Mouse (Mus musculus): ENCODE data around the gene Cc2d1a.
A peak's percentile ranks its signal among the peaks of the same experiment; 100 is the strongest.

Cc2d1a gene

DNA sequence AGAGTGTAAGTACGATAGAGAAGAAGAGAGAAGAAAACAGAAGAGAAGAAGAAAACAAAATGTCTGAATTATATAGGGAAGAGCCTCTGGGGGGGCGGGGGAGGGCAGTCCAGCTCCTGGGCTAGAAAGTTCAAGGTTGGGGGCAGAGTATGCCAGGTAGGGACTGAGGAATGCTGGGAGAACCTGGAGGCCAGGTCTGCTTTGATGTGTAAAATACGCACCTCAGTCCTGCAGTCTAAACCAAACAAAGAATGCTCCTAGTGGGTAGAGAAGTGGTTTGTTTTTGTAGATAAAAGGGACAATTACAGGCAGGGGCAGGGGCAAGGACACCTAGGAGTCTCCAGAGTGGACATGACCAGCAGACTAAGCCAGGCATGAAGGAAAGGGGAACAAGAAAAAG is 29.7 kb upstream of the Cc2d1a start:
- DNase-seq (ENCODE audit: low spot score in 2 of 2): no peak

GRCm38 (mm10) chr8:84176560-84176959 is 28.8 kb upstream of the Cc2d1a start:
- no peak for DNase-seq (ENCODE audit: low spot score in 2 of 2)

DNA sequence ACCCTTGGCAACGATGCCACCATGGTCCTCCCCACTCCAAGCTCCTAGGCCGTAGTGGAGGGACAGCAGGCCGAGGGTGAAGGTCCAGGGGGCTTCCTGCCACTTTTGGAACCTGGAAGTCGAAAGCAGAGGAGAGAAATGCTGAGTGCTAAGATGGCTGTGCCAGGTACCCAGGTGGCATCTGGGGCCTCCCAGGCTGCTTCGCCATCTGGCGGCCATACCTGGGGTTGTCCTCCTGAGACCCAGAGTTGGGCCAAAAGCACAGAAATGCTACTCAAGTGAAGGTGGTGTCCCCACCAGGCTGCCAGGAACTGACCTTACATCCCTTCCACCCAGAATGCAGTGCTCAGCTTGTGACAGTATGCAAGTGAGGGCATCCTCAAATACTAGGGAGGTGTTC is 26.1 kb upstream of the Cc2d1a start:
- DNase-seq (ENCODE audit: low spot score in 2 of 2): peak in 1 of 2 experiments; percentile 33

DNA sequence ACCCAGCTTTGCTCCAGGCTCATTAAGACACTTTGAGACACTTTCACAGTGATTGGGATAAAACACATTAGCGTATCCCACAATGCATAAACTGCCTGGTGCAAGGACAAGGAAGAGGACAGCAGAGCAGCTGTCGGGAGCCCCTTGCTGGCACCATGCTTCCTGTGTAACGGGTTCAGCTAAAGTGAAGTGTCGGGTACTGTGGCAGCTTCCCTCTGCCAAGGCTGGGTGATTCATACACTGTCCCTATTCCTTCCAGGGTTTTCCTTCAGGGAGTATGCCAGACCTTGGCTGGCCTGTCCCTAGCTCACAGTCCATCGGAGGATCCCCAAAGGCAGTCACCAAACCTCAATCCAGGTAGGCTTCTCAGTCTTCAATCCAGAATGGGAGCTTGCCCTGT is 22.4 kb upstream of the Cc2d1a start:
- DNase-seq (ENCODE audit: low spot score in 2 of 2): no peak

- no peak for DNase-seq (ENCODE audit: low spot score in 2 of 2)
Observed at GRCm38 (mm10) chr8:84167696-84168095, 20.0 kb upstream of the Cc2d1a start.

DNA sequence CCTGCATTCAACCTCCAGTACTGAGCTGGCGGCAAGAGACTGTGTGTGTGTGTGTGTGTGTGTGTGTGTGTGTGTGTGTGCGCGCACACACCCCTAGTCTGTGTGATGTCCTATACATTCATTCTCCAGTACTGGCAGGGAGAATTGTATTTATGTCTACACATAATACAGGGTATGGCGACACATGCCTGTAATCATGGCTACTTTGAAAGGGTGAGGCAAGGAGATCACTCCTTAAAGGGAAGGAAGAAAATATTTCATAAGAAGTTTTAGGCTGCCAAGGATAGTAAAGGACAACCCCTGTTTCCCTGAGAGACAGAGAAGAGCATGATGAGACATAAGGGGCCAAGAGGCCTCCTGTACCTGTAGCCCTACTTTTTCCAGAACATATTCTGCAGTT is 9.9 kb upstream of the Cc2d1a start:
- DNase-seq (ENCODE audit: low spot score in 2 of 2): no peak

DNA sequence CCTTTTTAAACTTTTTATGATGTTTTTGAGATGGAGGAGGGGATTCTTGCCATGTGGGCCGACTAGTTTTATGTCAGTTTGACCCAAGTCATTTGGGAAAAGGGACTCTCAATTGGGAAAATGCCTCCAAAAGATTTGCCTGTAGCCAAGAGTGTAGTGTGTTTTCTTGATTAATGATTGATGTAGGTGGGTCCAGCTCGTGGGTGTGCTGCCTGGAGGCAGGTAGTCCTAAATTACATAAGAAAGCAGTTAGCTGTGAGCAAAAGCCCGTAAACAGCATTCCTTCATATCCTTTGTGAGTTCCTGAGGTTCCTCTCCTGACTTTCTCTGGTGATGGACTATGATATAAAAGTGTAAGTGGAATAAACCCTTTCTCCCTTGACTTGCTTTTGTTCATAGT is 1.4 kb upstream of the Cc2d1a start:
- no peak for DNase-seq (ENCODE audit: low spot score in 2 of 2)

DNA sequence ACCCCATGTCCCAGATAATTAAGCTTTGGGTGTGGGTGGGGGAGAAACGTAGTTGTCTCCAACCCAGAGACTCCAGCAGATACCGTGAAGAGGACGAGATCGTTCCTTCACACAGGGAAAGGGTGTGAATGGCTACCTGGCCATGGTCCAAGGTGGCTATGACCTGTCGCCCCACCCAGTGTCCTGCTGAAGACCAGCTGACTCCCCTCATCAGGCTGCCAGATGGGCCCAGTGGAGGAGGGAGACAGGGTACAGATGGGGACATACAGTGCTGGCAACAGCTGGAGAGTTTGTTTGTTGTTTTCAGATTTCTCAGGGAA is 755 bp upstream of the Cc2d1a start:
- no peak for DNase-seq (ENCODE audit: low spot score in 2 of 2)

DNA sequence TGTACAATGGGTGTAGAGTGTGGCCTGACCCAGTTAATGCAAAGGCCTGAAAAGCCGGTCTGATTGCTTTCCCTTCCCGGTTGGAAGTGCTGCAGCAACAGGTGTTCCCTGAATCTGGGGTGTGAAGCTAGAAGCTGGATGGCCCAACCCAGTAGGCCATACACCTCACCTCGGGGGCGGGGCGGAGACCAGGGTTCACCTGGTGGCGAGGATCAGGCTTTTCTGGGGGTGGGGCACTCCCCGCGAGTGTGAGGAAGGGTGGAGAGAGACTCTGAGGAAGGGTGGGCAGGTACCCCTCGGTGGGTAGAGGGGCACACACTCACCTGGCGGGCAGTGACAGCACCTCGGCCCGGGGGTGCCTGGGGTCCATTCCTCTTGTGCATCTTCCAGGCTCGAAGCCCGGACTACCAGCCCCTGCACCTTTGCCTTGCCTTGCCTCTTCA is 391 bp downstream of the Cc2d1a start:
- DNase-seq (ENCODE audit: low spot score in 2 of 2): no peak

GRCm38 (mm10) chr8:84144636-84145245 is 3.0 kb downstream of the Cc2d1a start:
- DNase-seq (ENCODE audit: low spot score in 2 of 2): no peak

- no peak for DNase-seq (ENCODE audit: low spot score in 2 of 2)
Observed at GRCm38 (mm10) chr8:84140838-84141237, 6.9 kb downstream of the Cc2d1a start.

- DNase-seq (ENCODE audit: low spot score in 2 of 2): no peak
Observed at GRCm38 (mm10) chr8:84137848-84138247, 9.9 kb downstream of the Cc2d1a start.

DNA sequence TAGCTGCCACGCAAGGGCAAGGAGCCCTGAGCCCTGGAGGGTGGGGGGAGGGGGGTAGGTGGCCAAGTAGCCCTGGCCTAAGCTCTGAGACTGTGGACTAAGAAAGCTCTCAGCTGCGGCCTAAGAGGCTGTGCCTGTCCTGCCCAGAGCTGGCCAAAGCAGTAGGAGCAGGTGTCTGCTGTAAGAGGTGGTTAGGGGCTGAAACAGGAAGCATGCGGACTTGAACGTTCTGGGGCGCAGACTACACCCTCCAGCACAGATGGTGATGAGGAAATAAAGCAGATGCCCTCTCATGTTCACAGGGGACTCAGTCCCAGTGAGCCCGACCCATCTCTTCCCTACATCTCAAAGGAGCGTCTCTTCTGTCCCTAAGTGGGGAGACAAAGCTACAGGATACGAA is 15.5 kb downstream of the Cc2d1a start:
- DNase-seq (ENCODE audit: low spot score in 2 of 2): no peak

DNA sequence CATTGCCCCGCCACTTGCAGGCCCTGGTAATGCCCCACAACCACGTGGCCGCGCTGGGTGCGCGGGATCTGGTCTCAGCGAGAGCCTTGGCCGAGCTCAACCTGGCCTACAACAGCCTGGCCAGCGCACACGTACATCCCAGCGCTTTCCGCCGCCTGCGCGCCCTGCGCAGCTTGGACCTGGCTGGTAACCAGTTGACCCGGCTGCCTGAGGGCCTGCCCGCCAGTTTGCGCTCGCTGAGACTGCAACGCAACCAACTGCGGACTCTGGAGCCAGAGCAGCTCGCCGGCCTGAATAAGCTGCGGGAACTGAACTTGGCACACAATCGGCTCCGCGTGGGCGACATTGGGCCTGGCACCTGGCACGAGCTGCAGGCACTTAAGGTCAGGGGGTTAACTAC is 16.9 kb downstream of the Cc2d1a start:
- no peak for DNase-seq (ENCODE audit: low spot score in 2 of 2)

DNA sequence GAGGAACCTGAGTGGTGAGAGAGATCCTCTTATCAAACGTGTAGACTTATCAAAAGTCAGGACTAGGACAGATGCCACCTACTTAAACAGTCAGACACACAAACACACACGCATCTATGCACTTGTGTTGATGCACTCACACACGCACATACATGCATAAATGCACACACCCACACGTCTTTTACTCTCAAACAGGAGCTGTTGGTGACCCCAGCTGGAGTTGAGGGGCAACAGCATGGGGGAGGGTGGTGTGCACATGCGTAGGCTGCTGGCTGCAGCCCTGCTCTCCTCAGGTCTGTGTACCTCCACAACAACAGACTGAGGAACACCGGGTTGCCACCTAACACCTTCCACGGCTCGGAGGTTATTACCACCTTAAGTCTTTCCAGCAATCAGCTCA is 19.5 kb downstream of the Cc2d1a start:
- DNase-seq (ENCODE audit: low spot score in 2 of 2): peak; percentile 57 to 58

DNA sequence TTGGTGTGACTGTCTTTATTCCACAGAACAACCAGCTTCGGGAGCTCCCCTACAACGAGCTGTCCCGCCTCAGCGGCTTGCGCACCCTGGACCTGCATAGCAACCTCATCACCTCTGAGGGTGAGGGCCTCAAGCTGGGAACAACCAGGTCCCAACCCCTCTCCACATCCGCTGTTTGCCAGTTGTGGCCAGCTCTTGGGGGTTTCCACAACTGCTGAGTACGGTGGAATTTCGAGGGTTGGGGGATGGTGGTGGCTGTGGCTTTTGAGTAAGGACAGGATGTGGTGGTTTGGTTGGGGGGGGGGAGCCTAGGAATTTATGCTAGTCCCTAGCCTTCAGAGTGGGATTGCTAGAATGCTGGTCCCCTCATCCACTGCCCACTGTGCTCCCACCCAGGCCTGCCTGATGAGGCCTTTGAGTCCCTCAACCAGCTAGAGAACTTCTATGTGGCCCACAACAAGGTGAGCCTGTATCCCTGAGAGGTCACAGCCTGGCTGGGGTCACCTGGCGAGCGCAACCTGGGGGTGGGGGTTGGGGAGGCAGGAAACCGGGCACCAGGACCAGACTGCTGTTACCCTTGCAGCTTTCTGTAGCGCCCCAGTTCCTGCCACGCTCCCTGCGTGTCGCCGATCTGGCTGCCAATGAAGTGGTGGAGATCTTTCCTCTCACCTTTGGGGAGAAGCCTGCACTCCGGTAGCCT is 20.4 kb downstream of the Cc2d1a start:
- DNase-seq (ENCODE audit: low spot score in 2 of 2): peak; percentile 62 to 69

DNA sequence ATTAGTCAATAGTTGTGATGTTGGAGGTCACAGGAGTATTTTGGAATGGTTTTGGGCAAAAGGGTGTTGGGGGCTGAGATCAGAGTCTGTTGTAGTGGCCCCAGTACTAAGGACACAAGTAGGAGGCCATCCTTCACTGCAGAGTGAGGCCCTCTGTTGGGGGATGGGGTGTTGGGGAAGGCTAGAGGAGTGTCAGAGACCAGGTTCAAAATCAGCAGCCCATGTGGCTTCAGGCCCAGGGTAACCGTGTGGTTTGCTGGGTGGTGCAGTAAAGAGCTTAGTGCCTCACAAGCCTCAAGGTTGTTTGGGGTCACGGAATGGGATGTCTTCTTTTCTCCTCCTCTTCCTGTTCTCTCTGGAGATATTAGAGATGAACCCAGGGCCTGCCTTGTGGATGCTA is 21.0 kb downstream of the Cc2d1a start:
- DNase-seq (ENCODE audit: low spot score in 2 of 2): no peak

- DNase-seq (ENCODE audit: low spot score in 2 of 2): no peak
Observed at GRCm38 (mm10) chr8:84125656-84126055, 22.1 kb downstream of the Cc2d1a start, which contains the start of gene Podnl1. TSS of gene Podnl1 (plus strand) at chr8:84125989.

GRCm38 (mm10) chr8:84122151-84122550 is 25.6 kb downstream of the Cc2d1a start:
- no peak for DNase-seq (ENCODE audit: low spot score in 2 of 2)

DNA sequence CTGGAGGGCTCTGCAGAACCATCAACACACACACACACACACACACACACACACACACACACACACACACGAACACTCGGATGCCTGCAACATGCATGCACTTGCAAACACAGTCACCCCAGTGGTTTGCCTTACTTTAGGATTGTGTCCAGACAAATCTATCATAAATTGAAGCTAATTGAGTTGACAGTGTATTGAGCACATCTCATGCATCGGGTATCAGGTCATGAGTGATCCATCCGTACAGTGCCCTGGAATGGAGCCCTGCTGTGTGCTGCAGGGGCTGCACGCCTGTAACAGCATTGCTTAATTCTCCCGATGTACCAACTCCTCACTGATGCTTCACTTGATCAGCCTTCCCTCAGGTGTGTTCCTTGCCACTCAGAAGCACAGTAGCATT is 32.1 kb downstream of the Cc2d1a start:
- no peak for DNase-seq (ENCODE audit: low spot score in 2 of 2)

- DNase-seq (ENCODE audit: low spot score in 2 of 2): no peak
Observed at GRCm38 (mm10) chr8:84106216-84107040, 41.3 kb downstream of the Cc2d1a start.

DNA sequence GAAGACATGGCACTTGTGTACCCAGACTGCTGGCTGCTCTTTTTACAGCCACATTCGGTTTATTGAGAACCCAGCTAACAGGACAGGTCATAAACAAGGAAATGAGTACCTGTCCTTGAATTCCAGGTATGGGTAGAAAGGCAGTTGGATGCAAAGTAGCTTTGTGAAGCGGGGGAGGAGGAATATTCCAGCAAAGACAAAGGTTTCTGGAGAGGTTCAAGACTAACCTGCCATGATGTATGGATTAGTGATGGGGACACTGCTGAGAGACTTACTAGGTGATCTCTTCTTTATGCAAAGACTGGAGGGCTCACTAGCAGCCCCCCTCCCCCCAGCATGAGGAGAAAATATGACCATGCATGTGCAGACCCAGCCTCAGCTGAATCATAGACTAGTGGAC is 42.1 kb downstream of the Cc2d1a start:
- no peak for DNase-seq (ENCODE audit: low spot score in 2 of 2)
